Mouse (Mus musculus) left cerebral cortex, postnatal 14 days (tissue): ENCODE measurements around the gene Mib2. TPM values are rescaled to one million over a fixed set of nuclear protein-coding genes. Genes with fewer than 3 reads are reported as not detected.
"Not testable (repeated sequence)": the region's sequence is repeated elsewhere in the genome, so short reads cannot be mapped to it uniquely, and the experiment has no call there.

Experiments
- DNase-seq, 2 experiments: peaks; one replicate each; pipeline ENCODE4 v3.0.0; 2021 to 2022; ENCODE audit warnings: low spot score in 2 of 2, mixed read lengths in 1 of 2
- intact Hi-C: fragments of 180-260 bp; cut with DNase I; formaldehyde crosslinking; loops from one replicate; pipeline ENCODE4 v1.15.1; 2025
- total RNA-seq, 2 experiments: library from RNA; stranded (reverse); gene quantifications; 2 replicates each; pipeline ENCODE4 v1.2.3; 2021

Gene Mib2
- total RNA-seq, 2 experiments from 2014 or later, result 105 TPM

GRCm38 (mm10) chr4:155683670-155684277 lies 14.8 kb upstream of the Mib2 start:
- DNase-seq, intact Hi-C loops: not testable (repeated sequence)

DNA sequence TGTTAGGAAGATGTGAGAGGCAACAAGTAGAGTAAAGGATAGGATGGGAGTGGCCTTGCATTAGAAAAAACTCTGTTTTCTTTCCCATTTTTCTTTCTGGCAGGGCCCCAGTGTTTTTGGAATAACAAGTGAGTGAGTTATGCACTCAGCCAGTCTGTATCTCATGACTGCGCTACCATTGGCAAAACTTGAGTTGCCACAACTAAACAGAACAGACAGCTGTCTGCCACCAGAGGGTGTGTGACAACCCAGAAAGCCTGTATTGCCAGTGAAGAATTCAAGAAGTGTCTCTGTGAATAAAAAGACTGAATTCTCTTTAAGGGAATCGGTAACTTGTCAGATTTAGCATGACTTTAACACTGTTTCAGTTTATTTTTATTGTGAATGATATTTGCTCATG lies 7.0 kb upstream of the Mib2 start:
- intact Hi-C loops, result no loop called here
- DNase-seq, result no peak

DNA sequence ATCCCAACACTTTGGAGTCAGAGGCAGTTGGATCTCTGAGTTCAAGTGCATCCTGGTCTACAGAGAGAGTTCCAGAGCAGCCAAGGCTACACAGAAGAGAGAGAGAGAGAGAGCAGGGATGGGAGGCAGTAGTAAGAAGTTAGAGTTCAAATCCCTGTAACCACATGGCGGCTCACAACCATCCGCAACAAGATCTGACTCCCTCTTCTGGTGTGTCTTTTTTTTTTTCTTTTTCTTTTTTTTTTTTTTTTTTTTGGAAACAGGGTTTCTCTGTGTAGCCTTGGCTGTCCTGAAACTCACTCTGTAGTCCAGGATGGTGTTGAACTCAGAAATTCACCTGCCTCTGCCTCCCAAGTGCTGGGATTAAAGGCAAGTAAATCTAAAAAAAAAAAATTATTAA lies 3.1 kb upstream of the Mib2 start:
- intact Hi-C loops, result no loop called here

GRCm38 (mm10) chr4:155670236-155670635 lies 1.2 kb upstream of the Mib2 start:
- DNase-seq, intact Hi-C loops: not testable (repeated sequence)

More for the DNA sequence above, 3.1 kb upstream of the Mib2 start:
- no peak for DNase-seq

GRCm38 (mm10) chr4:155669598-155670075 lies 639 bp upstream of the Mib2 start:
- DNase-seq, result no peak
- intact Hi-C loops, result loop anchor here (5.0 kb wide), 2 partner anchors 38 to 42 kb away; no protein-coding TSS in a partner anchor

DNA sequence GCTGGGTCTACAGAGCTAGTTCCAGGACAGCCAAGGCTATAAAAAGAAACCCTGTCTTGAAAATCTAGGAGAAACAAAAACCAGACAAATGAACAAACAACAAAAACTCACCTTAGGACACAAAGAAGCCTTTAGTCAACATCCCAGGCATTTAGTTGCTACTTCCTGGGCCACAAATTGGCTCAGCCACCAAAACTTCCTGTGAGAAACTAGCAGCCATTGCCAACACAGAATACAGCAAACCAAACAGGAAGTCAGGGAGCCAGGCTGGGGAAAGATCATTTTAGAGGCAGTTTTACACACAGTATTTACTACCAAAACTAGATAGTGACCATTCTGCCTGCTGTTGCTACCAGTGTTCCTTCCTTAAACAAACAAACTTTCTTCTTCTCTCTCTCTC lies 2.1 kb downstream of the Mib2 start:
- intact Hi-C loops, result loop anchor here (5.0 kb wide), 2 partner anchors 40 kb away; no protein-coding TSS in a partner anchor
- no peak for DNase-seq

DNA sequence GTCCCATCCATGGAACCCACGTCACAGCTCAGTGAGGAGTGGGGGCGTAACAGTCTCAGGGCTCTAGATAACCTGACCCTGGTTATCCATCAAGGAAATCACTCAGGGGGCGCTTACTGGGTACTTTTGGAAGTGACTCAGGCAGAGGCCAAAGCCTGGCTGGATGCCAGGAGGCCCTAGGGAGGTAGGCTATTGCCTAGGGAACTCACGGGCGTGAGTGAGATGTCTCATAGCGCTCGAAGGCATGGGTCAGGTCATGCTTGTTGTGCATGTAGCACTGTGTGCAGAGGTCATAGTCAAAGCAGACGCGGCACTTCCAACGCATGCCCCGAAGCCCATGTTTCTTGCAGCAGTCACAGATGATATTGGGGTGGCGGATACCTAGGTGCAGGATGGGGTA lies 8.4 kb downstream of the Mib2 start:
- intact Hi-C loops, result no loop called here
- no peak for DNase-seq

DNA sequence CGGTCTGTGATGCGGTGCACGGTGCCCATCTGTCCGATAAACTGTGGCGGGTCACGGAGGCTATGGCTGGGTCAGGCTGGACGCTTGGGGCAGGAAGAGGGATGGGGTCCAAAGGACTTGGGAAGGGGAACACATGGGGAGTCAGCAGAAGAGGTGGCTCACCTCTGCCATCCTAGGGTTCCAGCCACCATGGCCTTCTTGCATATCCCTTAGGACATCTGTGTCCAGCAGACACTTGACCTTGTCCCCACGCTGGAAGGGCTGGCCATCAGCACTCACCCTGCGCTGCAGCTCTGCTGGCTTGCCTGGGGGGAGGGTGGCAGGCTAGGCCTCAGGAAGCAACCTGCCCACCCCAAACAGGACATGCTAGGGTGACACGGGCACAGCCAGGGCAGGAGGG lies 10.0 kb downstream of the Mib2 start:
- no peak for DNase-seq
- intact Hi-C loops, result no loop called here

- DNase-seq, result no peak
These were observed 12.7 kb downstream of the Mib2 start for GRCm38 (mm10) chr4:155656214-155656751.

GRCm38 (mm10) chr4:155654456-155655298 lies 14.3 kb downstream of the Mib2 start:
- DNase-seq, result no peak
- intact Hi-C loops, result no loop called here

More at GRCm38 (mm10) chr4:155656214-155656751, 12.7 kb downstream of the Mib2 start:
- intact Hi-C loops, result no loop called here

DNA sequence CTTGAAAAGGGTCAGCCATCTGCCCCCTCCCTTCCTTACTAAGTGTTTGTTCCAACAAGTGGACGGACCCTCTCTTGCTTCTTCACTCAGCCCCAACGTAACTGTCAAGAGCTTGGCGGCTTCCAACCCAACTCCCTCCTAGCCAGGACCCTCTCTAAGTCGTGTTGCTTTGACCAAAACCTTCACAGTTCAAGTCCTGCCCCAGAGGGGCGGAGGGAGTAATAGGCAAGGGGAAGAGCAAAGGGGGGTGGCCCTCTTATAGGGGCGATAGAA lies 14.9 kb downstream of the Mib2 start:
- intact Hi-C loops, result no loop called here
- no peak for DNase-seq

GRCm38 (mm10) chr4:155653451-155654182 lies 15.4 kb downstream of the Mib2 start:
- intact Hi-C loops, result no loop called here
- DNase-seq, result no peak

DNA sequence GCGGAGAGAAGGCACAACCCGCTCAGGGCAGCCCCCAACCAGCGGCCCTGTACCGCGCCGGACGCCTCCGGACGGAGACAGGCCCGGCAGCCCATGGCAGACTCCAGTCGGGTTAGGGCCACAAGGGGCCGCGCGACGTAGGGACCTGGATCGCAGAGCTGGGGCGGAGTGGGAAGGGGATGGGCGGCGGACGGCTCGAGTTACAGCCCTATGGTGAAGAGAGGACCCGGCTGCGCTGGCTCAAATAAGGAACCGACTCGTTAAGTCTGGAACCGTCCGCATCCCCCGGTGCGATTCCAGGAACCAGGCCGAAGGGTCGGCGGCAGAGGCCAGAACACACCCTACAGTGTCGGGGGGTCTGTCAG lies 15.9 kb downstream of the Mib2 start, which contains the start of gene Mmp23:
Gene Mmp23, minus strand, starts transcription at position 299 of the 365 bp plus-strand sequence.
- DNase-seq, result no peak

DNA sequence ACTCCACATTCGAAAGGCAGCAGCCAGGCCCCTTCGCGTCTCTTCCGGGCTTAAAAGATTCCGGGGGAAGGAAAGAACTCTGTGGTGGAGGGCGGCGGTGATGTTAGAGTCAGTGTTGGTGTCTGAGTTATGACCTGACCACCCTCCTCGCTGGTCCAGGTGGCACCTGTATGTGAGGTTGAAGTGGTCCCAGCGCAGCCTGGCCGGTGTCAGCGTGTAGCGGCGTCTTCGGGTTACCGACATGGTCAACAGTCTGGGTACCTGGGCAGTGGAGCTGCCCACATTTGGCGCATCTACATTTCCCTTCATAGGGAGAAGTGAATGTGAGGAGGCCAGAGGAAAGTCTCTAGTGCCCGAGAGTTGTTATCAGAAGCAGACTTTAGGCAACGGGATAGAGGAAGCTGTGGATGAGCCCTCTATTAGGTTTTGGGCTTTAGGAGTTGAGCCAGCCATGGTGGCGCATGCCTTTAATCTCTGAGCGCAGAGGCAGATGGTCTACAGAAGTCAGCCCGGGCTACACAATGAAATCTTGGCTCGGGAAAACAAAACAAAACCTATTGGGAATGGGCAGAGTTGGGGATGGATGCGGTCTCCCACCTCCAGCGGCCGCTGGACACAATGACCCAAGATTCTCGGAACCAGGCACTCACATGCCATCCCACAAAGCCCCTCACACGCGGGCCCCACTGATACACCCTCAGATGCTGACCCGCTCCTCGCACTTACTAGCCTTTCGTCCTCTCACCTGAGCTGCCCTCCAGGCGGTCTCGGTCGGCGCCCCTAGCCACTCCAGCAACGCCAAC lies 16.5 kb downstream of the Mib2 start:
- DNase-seq, result no peak
- intact Hi-C loops, result no loop called here

More for the DNA sequence above, 15.9 kb downstream of the Mib2 start, which contains the start of gene Mmp23:
- intact Hi-C loops, result no loop called here

DNA sequence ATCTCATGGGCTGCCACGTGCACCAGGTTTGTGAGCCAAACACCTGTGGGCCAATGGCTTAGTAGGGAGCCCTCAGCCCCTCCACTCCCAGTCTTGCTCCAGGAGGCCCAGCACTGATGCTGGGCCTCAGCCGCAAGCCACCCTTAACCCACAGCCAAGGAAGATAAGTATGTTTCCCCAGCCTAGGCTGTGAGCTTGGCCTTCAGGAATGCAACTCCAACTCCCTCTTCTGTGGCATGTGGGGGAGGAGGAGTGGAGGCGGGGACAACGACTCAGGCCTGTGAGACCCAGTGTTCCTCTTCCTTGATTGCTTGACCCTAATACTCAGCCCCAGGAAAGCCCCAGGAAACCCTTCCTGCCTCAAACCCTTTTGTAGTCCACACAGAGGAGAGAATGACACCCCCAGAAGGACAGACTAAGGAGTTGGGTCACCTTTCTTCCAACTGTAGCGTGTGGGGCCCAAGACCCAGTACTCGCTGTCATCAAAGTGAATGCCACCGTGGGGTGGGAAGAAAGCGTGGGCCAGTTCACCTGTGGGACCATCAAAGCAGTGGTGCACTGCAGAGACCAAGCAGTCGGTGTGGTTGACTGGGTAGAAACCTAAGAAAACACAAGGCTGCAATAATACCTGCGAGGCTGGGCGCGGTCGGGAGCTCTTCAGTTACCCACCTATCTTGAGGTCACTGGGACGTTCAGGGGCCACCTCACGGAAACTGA lies 17.3 kb downstream of the Mib2 start:
- intact Hi-C loops, result no loop called here
- DNase-seq, result no peak

- no peak for DNase-seq
- intact Hi-C loops, result no loop called here
These were observed 19.6 kb downstream of the Mib2 start for GRCm38 (mm10) chr4:155649355-155649754.

DNA sequence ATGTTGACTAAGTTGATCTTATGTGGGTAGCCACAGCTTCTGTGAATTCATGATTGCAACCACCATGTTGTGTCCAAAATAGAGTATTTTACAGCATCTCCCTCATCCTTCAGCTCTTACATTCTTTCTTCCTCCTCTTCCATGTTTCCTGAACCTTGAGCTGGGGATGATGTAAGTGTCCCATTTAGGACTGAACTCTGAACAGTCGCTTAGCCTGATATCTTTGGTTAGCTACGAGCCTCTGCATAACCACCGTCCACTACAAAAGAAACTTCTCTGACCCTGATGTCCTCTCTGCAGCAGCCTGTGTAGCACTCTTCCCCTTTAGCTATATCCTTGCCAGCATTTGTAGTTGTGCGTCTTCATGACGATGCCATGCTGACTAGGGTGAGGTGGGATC lies 23.3 kb downstream of the Mib2 start:
- intact Hi-C loops, result no loop called here
- no peak for DNase-seq

- intact Hi-C loops, DNase-seq: not testable (repeated sequence)
These were observed 23.7 kb downstream of the Mib2 start, which contains the start of gene Gm10563 for GRCm38 (mm10) chr4:155645308-155645707. Gene Gm10563, minus strand, starts transcription at chr4:155645408.
